Mouse (Mus musculus) spleen, adult 2 months (tissue): ENCODE data around the gene B3galt5.

ENCODE experiments used
- CTCF ChIP-seq: fragments of 200-500 bp; IDR thresholded peaks from 2 replicates; pipeline ENCODE4 v1.5.1; 2011; ENCODE audit warnings: mild to moderate bottlenecking, inconsistent platforms; ENCODE audit not compliant: insufficient read depth, insufficient read length, insufficient replicate concordance; ENCODE audit errors: extremely low read depth
- POLR2A ChIP-seq: fragments of 200-500 bp; IDR thresholded peaks from 2 replicates; pipeline ENCODE4 v1.6.1; 2011; ENCODE audit warnings: low read depth, low read length, inconsistent platforms

- TF ChIP-seq CTCF (no peak), POLR2A (no peak)
Measured at GRCm38 (mm10) chr16:96231251-96231650, 4.3 kb upstream of the B3galt5 start.
